Mouse (Mus musculus) ZHBTc4 (cell line): ENCODE data around the gene Sh2d3c.

Experiments used
- DNase-seq: peaks from one replicate; pipeline ENCODE4 v3.0.0-alpha.2; 2011; ENCODE audit warnings: low read depth, low spot score

Gene Sh2d3c

GRCm38 (mm10) chr2:32720681-32721229 is at the start of gene Sh2d3c:
Gene Sh2d3c, plus strand, starts transcription at chr2:32721055.
- no peak for DNase-seq

GRCm38 (mm10) chr2:32671147-32671546 is 49.7 kb upstream of the Sh2d3c start:
- no peak for DNase-seq

GRCm38 (mm10) chr2:32671907-32672595 is 48.8 kb upstream of the Sh2d3c start:
- peak; percentile 43 for DNase-seq

- DNase-seq, result peak; percentile 45
These were observed 47.5 kb upstream of the Sh2d3c start for GRCm38 (mm10) chr2:32673176-32673917.

GRCm38 (mm10) chr2:32676821-32677220 is 44.0 kb upstream of the Sh2d3c start:
- DNase-seq, result peak; percentile 57

- no peak for DNase-seq
These were observed 43.2 kb upstream of the Sh2d3c start for GRCm38 (mm10) chr2:32677683-32678082.

- no peak for DNase-seq
These were observed 40.8 kb upstream of the Sh2d3c start for GRCm38 (mm10) chr2:32680051-32680451.

- no peak for DNase-seq
These were observed 39.7 kb upstream of the Sh2d3c start for GRCm38 (mm10) chr2:32680961-32681650.

GRCm38 (mm10) chr2:32681754-32682153 is 39.1 kb upstream of the Sh2d3c start:
- DNase-seq, result peak; percentile 57

- no peak for DNase-seq
These were observed 38.0 kb upstream of the Sh2d3c start for GRCm38 (mm10) chr2:32682721-32683417.

GRCm38 (mm10) chr2:32683701-32684100 is 37.2 kb upstream of the Sh2d3c start:
- DNase-seq, result no peak

GRCm38 (mm10) chr2:32684681-32685428 is 36.0 kb upstream of the Sh2d3c start:
- no peak for DNase-seq

- no peak for DNase-seq
These were observed 35.0 kb upstream of the Sh2d3c start for GRCm38 (mm10) chr2:32685807-32686206.

GRCm38 (mm10) chr2:32686640-32687039 is 34.2 kb upstream of the Sh2d3c start:
- DNase-seq, result no peak

GRCm38 (mm10) chr2:32687562-32687961 is 33.3 kb upstream of the Sh2d3c start:
- no peak for DNase-seq

- DNase-seq, result peak; percentile 94
These were observed 31.4 kb upstream of the Sh2d3c start for GRCm38 (mm10) chr2:32689420-32689819.

GRCm38 (mm10) chr2:32691041-32691440 is 29.8 kb upstream of the Sh2d3c start:
- no peak for DNase-seq

- no peak for DNase-seq
These were observed 28.4 kb upstream of the Sh2d3c start for GRCm38 (mm10) chr2:32692496-32692895.

- DNase-seq, result no peak
These were observed 27.6 kb upstream of the Sh2d3c start for GRCm38 (mm10) chr2:32693282-32693681.

- peak; percentile 99 for DNase-seq
These were observed 26.9 kb upstream of the Sh2d3c start for GRCm38 (mm10) chr2:32693823-32694411.
